Mouse (Mus musculus) thymus, adult 2 months (tissue): ENCODE results near the gene Epb42.

Source experiments
- CTCF ChIP-seq: fragments of 200-500 bp; IDR thresholded peaks from 2 replicates; pipeline ENCODE4 v1.5.1; 2012; ENCODE audit warnings: mild to moderate bottlenecking, control low read depth, low read length, moderate library complexity, borderline replicate concordance; ENCODE audit not compliant: control insufficient read depth, poor library complexity, insufficient read depth; ENCODE audit errors: extremely low read depth
- POLR2A ChIP-seq: fragments of 200-500 bp; IDR thresholded peaks from 2 replicates; pipeline ENCODE4 v1.6.1; 2012; ENCODE audit warnings: mild to moderate bottlenecking, low read length, control low read depth, moderate library complexity; ENCODE audit not compliant: control insufficient read depth, poor library complexity, insufficient read depth; ENCODE audit errors: extremely low read depth

DNA sequence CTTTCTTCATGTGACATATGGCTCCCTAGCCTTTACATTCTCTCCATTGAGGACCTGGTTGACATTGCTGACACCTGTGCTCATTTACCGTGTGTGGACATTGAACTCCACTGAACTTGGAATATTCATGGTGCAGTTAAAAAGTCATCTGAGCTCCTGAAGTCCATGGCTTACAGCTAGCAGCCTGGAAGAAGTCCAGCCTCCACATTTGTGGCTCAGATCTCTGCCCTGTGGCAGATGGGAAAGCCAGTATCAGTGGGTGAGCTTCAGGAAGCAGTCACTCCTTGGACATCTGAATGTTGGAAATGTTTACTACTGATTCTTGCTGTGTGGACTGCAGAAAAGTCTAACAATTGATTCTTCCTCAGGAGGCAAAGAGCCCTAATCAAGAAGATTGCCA lies 29.9 kb downstream of the Epb42 start:
- no peak for TF ChIP-seq CTCF
- TF ChIP-seq POLR2A: no peak
